Mouse (Mus musculus) G1E (cell line): Measurements from ENCODE around the gene Slc25a12. TPM values are rescaled to one million over a fixed set of nuclear protein-coding genes. Genes with fewer than 3 reads are reported as not detected.

Experiments used
- ATAC-seq: 2 replicates; pipeline ENCODE4 v1.8.0; 2016; ENCODE audit warnings: mild to moderate bottlenecking; ENCODE audit not compliant: insufficient number of reproducible peaks, poor library complexity, low FRiP score, severe bottlenecking; ENCODE audit errors: extremely low read depth
- DNase-seq: peaks from one replicate; pipeline ENCODE4 v3.0.0; 2012; ENCODE audit warnings: low spot score
- H3K27me3 ChIP-seq: 2 replicates; pipeline ENCODE4 v1.6.1; 2012; ENCODE audit warnings: mild to moderate bottlenecking, low read length, inconsistent platforms; ENCODE audit not compliant: insufficient read depth
- H3K36me3 ChIP-seq: replicated peaks from 2 replicates; pipeline ENCODE3; 2012; ENCODE audit warnings: mild to moderate bottlenecking, inconsistent platforms
- H3K4me1 ChIP-seq: 2 replicates; pipeline ENCODE4 v1.6.1; 2012; ENCODE audit warnings: low read depth, low read length, inconsistent platforms, mixed read lengths; ENCODE audit not compliant: insufficient read depth
- H3K4me3 ChIP-seq: 2 replicates; pipeline ENCODE4 v1.5.1; 2012; ENCODE audit warnings: low read depth, mild to moderate bottlenecking, inconsistent platforms, low read length, moderate library complexity, mixed read lengths
- H3K9me3 ChIP-seq: replicated peaks from 2 replicates; pipeline ENCODE4 v1.6.1; 2012; ENCODE audit warnings: inconsistent platforms
- CTCF ChIP-seq: IDR thresholded peaks from 2 replicates; pipeline ENCODE4 v1.5.1; 2012; ENCODE audit warnings: low read depth, low read length, inconsistent platforms, mixed read lengths
- GATA1 ChIP-seq: IDR thresholded peaks from 2 replicates; pipeline ENCODE4 v1.6.1; 2012; ENCODE audit warnings: borderline replicate concordance, low read length, inconsistent platforms, mixed read lengths
- GATA2 ChIP-seq: IDR thresholded peaks from 2 replicates; pipeline ENCODE4 v1.6.1; 2012; ENCODE audit warnings: low read depth, low read length, inconsistent platforms, borderline replicate concordance
- POLR2AphosphoS5 ChIP-seq: IDR thresholded peaks from 2 replicates; pipeline ENCODE4 v1.6.1; 2012; ENCODE audit warnings: low read depth, low read length, inconsistent platforms; ENCODE audit not compliant: insufficient replicate concordance
- TAL1 ChIP-seq: conservative IDR thresholded peaks from 2 replicates; pipeline ENCODE4 v1.6.1; 2012; ENCODE audit warnings: low read depth, low read length, inconsistent platforms, mixed read lengths
- polyA plus RNA-seq: library from polyadenylated mRNA; stranded (reverse); fragments of >175 nt; gene quantifications from 2 replicates; pipeline ENCODE4 v1.2.3, GENCODE M21; 2012
- total RNA-seq, 2 experiments: library from RNA; stranded (forward) in 1 of 2; stranded (reverse) in 1 of 2; fragments of 200-1000 nt in 1 of 2; fragments of >200 nt in 1 of 2; fragmentation: Nextera tagmentation in 1 of 2; gene quantifications; 2 replicates each; pipeline ENCODE4 v1.2.3; 2014 to 2017

The Slc25a12 gene
- total and polyA plus RNA-seq, 3 experiments, result 12.2 to 51.6 (median 39.3) TPM

- DNase-seq (no peak), ATAC-seq (no peak)
- peaks cover 21% of the 10 kb centered on the region for H3K4me1 ChIP-seq
- no peaks in the 10 kb centered on the region for H3K27me3 ChIP-seq
- TF ChIP-seq CTCF, result no peak
- TF ChIP-seq GATA2, result no peak
- TF ChIP-seq GATA1, result no peak
- TF ChIP-seq TAL1, result no peak
- TF ChIP-seq POLR2AphosphoS5, result no peak
- no peak overlapping the region for H3K4me3 ChIP-seq
- no peaks in the 10 kb centered on the region for H3K9me3 ChIP-seq
- H3K36me3 ChIP-seq, result peaks cover 65% of the 10 kb centered on the region
These were observed 39.8 kb downstream of the Slc25a12 start for GRCm38 (mm10) chr2:71327715-71328114.

GRCm38 (mm10) chr2:71326766-71327464, 40.6 kb downstream of the Slc25a12 start:
- DNase-seq, result peak; percentile 23
- Histone ChIP-seq H3K27me3 (no peaks in the 10 kb centered on the region), H3K4me1 (peaks cover 21% of the 10 kb centered on the region), H3K4me3 (no peak overlapping the region), H3K9me3 (no peaks in the 10 kb centered on the region), H3K36me3 (peaks cover 67% of the 10 kb centered on the region)
- TF ChIP-seq GATA1 (no peak), CTCF (no peak), GATA2 (no peak), TAL1 (no peak), POLR2AphosphoS5 (no peak)
- ATAC-seq, result peak; percentile 63

GRCm38 (mm10) chr2:71323886-71324285, 43.7 kb downstream of the Slc25a12 start:
- peaks cover 64% of the 10 kb centered on the region for H3K36me3 ChIP-seq
- peaks cover 20% of the 10 kb centered on the region for H3K4me1 ChIP-seq
- DNase-seq (no peak), ATAC-seq (no peak)
- no peak overlapping the region for H3K4me3 ChIP-seq
- H3K9me3 ChIP-seq, result no peaks in the 10 kb centered on the region
- TF ChIP-seq POLR2AphosphoS5, result no peak
- no peak for TF ChIP-seq GATA2
- no peak for TF ChIP-seq TAL1
- TF ChIP-seq CTCF, result no peak
- TF ChIP-seq GATA1, result no peak
- no peaks in the 10 kb centered on the region for H3K27me3 ChIP-seq

GRCm38 (mm10) chr2:71321486-71321885, 46.1 kb downstream of the Slc25a12 start:
- no peak for DNase-seq
- Histone ChIP-seq H3K9me3 (no peaks in the 10 kb centered on the region), H3K4me3 (no peak overlapping the region), H3K27me3 (no peaks in the 10 kb centered on the region), H3K4me1 (peaks cover under 1% of the 10 kb centered on the region; the same call in 1 of the 2 replicates), H3K36me3 (peaks cover 65% of the 10 kb centered on the region)
- no peak for TF ChIP-seq POLR2AphosphoS5
- TF ChIP-seq GATA1, result no peak
- no peak for TF ChIP-seq TAL1
- no peak for TF ChIP-seq GATA2
- no peak for TF ChIP-seq CTCF
- ATAC-seq, result no peak

GRCm38 (mm10) chr2:71316116-71316789, 51.3 kb downstream of the Slc25a12 start:
- H3K4me1 ChIP-seq, result no peaks in the 10 kb centered on the region
- DNase-seq (no peak), ATAC-seq (no peak)
- H3K36me3 ChIP-seq, result peaks cover 79% of the 10 kb centered on the region
- no peaks in the 10 kb centered on the region for H3K27me3 ChIP-seq
- TF ChIP-seq GATA1 (no peak), CTCF (no peak), TAL1 (no peak), GATA2 (no peak), POLR2AphosphoS5 (no peak)
- no peaks in the 10 kb centered on the region for H3K9me3 ChIP-seq
- no peak overlapping the region for H3K4me3 ChIP-seq

- H3K4me3 ChIP-seq, result no peak overlapping the region
- no peaks in the 10 kb centered on the region for H3K4me1 ChIP-seq
- H3K9me3 ChIP-seq, result no peaks in the 10 kb centered on the region
- DNase-seq (no peak), ATAC-seq (no peak)
- TF ChIP-seq POLR2AphosphoS5 (no peak), CTCF (no peak), TAL1 (no peak), GATA2 (no peak), GATA1 (no peak)
- peaks cover 82% of the 10 kb centered on the region for H3K36me3 ChIP-seq
- H3K27me3 ChIP-seq, result no peaks in the 10 kb centered on the region
These were observed 52.5 kb downstream of the Slc25a12 start for GRCm38 (mm10) chr2:71315022-71315421.
